Mouse (Mus musculus) neural tube, embryonic 10.5 days (tissue): ENCODE measurements at regions not wholly inside any gene's neighbourhood (a gene's known extent, or its start where the extent isn't known, plus 50 kb on each side); places are given as distances from the start of the nearest gene placed in this dataset.
A peak's percentile ranks its signal among the peaks of the same experiment; 100 is the strongest.

ENCODE experiments used
- DNase-seq: peaks from one replicate; pipeline ENCODE4 v3.0.0-alpha.2; 2017; ENCODE audit warnings: low spot score; ENCODE audit errors: extremely low spot score

DNA sequence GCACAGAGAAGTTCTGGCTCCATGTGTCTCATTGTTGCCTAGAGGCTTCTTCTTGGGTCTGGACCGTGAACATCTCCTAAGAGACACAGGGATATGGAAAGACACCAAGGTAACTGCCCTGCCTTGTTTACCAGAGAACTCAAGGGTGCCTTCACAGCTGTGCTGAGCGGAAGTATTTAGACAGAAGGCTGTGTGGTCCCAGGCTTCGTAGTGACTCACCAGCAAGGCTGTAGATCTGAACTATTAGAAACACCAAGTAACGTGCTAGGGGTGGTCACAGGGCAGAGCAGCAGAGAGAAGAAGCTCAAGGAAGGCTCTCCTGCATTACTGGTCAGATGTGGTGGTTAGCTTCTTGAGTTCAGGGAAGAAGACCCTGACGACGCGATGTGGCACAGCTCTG, 51.6 kb upstream of the Lpp start:
- no peak for DNase-seq

DNA sequence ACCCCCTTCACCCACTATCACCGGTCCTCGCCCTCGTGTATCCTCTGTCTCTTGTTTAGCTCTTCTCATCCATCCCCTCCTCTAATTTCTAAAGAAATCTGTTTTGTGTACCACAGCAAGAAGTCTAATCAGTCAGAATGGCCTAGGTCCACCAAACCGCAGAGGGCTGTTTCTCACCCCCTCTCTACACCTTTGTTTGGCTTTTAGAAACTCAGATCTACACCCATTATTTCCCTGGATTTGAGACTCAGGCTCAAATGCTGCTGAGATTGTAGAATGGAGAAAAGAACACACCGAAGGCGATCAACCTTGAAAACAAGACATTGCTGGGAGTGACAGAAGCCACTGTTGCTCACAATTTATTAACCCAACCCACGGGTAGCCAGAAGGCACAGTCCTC, 52.7 kb upstream of the Lpp start:
- DNase-seq, result no peak

DNA sequence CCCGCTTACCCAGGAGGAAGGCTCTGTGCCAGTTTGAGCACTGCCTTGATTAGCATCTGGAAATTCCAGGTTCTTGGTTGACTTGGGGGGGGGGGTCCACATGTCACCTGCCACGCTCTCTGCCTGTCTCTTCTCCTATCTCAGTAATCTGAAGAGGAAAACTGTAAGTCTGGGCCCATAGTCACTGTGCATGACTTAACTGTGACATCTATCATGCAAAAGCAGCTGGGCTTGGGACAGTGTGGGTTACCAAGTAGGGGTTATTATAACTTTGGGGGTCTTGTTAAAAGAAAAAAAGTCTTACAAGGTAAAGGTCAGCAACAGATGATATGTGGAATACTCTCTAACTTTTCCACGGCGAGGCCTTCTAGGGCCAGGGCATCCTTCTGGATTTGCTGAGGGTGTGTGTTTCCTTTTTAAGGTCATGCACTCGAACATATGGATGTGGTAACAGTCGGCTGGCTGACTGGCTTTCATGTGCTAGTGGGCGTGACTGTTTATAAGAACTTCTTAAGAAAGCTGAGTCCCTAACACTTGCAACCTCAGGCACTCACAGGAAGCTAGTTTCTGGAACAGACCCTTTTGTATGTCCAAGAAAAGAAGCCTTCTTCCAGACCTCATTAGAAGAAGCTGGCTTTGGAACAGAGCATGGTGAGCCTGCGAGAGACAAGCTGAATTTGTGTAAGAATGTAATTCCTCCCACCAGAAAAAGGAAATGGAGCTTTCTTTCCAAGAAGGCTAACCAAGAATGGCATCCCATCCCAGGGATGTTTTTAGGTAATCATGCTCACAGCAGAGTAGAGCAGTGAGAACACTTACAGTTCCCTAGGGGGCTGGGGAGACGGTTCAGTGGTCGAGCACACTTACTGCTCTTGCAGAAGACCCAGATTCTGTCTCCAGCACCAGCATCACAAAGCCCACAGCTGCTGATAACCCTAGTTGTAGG, 53.7 kb upstream of the Lpp start:
- DNase-seq, result peak; percentile 31

DNA sequence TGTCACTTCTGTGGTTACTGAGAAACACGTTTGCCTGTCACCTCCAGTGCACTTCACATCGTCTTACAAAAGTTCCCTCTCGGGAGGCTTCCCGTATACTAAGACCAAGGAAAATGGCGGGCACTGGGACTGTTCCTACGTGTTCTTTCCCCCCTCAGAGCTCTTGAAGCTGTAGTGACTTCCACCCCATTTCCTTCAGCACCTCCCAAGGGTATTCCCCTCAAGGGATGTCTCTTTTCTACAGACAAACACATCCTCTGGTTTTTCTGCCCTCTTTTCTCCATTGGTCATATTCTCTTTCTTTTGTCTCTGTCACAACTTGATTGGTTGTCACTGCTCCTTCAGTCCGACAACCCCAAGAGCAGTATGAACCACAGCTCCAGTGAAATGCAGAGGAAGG, 54.9 kb upstream of the Lpp start:
- DNase-seq, result no peak

DNA sequence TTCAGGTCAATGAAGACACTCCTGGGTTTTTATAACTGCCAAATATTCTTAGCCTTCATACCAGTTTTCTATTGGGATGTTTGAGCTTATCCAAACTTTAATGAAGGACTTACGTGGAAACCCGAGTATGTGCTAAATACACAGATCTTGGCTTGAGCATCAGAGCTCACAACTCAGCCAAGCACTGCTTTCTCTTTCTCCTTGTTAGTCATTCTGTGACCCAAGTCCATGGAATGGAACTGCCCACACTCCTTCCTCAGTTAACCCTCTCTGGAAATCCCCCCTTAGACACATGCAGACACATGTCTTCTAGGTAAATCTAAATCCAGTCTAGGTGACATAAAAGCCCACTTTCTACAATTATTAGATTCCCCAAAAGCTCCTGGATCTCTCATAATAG, 58.9 kb upstream of the Lpp start:
- DNase-seq, result no peak

DNA sequence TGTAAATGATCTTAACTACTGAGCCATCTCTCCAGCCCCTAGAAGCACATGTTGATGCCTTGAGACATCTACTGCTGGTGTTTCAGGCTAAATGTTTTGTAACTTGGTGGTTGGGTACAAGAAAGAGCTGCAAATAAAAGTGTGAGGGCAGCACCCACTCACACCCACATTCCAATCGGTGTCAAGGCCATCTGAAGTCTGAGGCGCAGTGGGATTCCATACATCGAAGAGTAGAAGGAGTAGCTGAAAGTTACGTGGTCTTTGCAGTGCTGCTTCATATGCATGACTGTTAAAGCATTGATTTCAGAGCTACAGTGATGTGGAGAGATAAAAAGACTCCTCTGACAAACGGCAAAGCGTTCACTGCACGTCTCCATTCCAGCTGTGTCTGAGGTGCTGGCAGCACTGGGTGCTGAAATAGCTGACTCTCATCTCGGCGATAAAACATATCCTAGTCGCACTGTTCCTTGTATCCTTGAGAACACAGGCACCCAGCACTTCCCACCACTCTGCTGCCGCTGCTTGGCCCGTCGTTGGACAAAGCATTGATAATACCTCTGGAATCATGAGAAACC, 61.8 kb upstream of the Lpp start:
- DNase-seq, result no peak

DNA sequence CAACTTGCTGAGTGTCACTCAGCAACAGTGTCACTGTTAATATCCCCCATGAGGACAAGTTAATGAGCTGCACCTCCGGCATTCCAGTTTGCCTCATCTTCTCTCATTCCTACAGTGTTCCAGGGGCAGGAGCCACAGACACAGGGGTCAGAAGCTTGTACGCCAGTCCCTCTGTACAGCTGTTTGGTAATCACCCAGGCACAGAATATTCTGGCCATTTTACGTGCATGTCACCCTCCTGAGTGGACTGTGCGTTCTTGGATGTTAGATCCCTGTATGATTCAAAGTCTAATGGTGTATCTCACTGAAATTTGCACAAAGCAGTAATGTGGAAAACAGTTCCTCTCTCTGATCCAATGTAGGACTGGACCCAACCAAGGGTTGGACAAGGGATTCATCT, 66.7 kb upstream of the Lpp start:
- no peak for DNase-seq

DNA sequence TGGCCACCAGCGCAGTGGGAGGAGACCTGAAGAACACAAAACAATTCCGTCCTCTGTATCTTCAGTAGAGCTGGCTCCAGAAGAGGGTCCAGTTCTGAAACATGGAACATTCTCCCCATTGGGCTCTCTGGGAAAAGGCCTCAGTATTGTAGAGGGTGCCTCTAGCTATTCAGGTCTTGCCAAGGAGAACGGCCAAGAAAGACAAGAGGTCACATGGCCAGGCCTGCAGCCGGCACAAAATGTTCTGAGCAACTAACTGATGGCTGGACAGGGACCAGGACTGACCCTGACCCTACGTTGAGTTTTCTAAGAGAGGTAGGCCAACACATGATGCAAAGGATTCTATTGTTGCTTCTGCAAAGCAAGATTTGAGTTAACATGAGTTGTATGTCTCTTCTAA, 67.3 kb upstream of the Lpp start:
- DNase-seq, result no peak

DNA sequence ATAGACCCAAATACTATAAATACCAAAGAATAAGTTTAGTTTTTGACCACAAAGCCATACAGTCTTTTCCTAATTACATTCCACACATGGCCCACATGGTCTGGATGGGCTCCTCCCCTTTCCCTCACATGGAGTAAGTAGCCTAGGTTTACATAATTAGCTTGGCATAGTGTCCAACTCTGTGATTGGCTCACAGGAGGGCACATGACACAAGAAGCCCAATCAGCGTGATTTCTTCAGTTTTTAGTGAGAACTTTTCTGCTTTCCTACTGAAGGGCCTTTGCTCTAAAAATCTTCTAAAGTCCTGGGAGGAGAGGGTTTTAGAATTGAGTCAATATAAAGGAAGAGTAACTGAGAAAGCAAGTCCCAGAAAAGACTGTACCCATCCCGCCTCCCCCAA, 68.4 kb upstream of the Lpp start:
- DNase-seq, result no peak

DNA sequence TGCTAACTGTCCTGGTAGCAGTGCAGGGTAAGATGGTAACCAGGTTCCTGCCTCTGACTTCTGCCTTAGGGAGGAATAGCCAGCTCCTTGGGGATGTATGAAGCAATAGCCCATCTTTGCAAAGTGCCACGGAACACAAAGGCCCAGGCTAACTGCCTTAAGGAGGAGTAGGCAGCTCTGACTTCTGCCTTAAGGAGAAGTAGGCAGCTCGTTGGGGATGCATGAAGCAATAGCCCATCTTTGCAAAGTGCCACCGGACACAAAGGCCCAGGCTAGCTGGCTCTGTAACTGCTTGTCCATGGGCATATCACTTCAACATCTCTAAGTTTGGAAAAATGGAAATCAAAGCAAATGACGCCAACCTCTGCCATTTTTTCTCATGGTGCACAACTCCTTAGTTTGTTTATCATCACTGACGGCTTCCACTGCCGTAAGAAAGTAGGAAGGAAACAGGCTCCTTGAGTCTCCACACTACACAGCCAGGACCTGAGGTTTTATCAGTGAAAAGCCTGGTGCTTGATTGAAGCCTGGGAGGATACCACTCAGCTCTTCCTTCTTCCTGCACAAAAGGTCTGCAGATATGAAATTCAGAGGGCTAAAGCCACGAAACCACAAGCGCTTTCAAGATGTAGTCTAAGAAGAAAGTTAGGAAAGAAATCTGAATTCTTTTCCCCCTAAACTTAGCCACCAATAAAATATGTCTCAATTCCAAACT, 74.4 kb upstream of the Lpp start:
- no peak for DNase-seq

DNA sequence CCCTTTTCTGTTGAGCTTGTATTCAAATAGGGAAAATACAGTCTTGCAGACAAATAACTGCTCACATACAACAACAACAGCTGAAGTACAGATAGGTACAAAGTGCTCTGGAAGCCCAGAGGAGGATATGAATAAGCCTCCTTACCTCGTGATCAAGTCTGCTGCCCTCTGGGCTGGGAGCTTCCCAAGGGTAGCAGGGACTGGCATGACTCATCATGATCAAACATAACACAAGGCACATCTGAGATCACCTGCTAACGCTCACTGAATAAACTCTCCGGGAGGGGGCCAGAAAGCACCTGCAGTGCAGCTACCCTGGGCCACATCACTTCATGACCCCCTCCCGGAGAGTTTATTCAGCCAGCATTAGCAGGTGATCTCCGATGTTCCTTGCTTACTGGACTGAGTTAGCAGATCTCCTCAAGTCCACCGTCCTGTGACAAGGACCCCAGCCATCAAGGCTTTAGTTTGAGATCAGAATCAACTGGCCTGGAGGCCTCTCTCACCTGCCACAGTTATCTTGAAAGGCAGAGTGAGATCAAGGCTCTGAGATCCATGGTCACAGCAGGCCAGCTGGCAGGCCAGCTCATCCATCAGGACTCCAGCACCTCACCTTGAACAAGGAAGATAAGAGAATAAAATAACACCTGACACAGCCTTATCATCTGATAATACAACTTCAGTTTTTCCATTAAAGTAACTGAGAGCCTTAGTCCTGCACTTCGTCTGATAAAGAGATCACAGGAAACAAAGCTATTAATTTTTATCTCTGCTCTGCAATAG, 79.6 kb upstream of the Lpp start:
- DNase-seq, result no peak

DNA sequence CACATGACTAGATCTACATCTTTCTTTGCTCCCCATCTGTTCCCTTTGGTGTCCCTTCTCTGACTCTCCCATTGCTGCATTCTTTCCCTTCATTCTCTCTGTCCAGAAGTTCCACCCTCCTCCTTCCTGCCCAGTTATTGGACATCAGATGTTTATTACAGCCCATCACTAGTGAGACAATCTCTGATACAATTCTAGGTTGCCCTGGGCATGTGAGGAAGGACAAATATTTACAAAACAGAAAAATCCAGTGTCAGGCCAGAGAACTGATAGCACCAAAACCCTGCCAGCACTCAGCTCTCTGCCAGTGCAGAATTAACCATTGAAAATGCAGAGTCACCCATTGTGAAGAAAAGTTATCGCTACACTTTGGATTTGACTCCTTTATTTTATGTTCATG, 87.9 kb upstream of the Lpp start:
- DNase-seq, result no peak

DNA sequence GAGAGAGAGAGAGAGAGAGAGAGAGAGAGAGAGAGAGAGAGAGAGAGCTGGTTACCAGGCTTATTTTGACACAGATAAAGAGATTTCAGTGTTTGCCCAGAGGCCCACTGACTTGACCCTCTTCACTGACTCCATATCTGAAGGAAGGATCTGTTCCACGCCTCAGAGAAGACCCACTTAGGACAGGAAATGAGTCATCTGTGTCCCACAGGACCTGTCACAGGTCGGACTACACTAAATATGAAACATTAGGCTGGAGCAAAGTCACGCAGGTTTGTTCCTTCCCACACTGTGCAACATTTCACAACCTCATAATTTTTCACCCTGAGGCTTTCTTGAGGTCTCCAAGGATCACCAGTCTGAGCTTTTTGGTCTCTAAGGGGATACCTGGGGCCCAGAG, 96.5 kb upstream of the Lpp start:
- no peak for DNase-seq

DNA sequence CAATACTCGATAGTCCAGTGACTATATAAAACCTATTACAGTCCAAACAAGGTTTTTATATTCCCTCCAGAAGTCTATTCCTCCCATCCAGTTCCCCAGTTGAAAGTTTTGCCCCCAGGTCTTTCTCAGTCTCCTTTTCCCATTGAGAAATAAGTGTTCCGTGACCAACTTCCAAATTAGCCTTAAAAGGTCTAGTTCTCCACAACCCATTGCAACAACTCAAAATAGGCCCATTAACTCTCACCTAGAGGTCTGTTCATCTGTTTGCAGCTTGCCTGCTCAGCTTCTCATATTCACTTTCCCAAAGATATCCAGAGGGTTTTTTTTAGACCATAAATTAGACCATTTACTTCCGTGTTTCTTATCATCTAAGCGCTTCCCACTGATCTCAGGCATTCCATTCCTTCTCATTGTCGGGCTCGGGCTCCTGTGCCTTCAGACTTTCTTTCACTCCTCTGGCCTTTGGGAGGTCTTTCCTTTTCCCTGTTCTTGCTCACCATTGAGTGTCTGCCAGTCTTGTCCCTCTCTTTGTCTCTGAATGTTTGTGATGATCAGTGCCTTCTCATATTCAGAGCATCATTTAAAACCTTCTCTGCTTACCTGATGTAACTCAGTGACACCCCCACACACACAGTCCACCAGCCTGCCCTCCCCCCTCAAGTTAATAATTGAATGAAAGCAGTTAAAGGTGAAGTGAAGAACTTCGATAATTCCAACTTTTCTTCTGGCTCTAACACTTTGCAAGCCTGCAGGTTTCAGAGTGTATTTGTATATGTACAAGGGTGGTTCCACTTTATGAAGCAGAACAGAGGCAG, 97.5 kb upstream of the Lpp start:
- no peak for DNase-seq

DNA sequence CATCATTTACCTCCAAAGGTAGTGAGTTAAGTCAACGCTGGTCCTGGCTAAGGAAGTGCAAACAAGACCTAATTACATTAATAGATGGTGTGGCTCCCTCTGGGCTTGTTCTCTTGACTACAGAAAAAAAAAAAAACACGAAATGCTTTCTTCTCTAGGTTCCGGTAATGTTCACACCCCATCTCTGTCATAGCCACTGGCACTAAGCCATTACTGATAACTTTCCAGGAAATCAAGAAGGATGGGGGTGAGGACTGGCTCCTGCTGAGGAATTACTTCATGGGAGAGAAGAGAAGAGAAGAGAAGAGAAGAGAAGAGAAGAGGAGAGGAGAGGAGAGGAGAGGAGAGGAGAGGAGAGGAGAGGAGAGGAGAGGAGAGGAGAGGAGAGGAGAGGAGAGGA, 109.1 kb upstream of the Lpp start:
- no peak for DNase-seq

DNA sequence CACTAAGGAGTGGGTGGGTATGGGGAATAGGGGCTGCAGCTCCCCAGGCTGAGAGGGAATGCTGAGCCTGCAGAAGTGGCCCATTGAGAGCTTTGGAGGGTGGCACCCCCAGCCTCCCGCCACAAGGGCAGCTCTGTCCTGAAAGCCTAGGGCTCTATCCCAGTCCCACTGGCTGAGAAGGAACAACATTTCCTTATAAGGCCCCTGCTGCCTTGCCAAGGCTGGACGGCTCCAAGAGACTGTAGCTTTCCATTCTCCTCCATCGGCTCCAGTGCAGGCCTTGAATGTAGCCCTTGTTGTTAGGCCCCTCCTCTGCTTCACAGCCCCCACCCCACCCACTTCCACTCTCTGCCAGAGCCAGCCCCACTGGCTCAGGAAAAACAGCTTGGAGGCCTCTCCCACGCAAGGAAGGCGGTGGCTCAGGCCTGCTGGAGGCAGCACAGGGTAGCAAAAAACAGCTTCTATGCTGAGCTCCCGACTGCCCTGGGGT, 111.1 kb upstream of the Lpp start:
- DNase-seq, result peak; percentile 43

DNA sequence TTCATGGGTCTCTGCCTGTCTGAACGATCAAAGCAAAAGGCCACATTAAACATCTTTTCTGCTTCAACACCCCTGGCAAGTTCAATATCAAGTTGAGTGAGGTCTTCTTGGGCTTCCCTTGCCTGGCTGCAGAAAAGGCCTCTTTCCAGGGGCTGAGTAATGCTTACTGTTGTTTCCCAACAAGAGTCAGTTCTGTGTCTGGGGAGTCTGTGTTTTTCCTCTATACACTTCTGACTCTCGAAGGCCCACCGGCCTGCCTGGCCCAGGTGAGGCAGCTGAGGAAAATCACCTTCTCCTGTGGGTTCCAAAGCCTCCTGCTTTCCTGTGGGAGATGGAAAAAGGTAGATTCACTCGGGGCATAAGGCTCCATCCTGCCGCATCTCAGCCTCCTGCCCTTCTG, 111.7 kb upstream of the Lpp start:
- DNase-seq, result no peak

DNA sequence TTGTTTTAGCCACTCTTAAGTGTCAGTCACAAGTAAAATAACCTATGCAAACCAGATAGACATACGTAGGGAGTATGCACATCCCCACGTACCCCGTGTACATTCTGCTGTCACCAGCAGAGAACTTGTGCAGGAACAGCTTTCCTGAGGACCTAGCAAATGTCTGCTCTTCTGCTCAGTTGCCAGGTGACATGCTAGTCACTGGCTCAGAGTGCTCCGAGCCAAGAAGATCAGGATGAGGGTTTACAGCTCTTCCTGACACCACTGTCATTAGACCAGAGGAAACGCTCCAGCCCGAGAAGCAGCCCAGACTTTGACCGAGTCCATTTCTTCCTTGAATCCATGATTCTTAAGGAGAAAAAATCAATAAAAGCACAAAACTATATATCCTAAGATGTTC, 115.5 kb upstream of the Lpp start:
- DNase-seq, result no peak

DNA sequence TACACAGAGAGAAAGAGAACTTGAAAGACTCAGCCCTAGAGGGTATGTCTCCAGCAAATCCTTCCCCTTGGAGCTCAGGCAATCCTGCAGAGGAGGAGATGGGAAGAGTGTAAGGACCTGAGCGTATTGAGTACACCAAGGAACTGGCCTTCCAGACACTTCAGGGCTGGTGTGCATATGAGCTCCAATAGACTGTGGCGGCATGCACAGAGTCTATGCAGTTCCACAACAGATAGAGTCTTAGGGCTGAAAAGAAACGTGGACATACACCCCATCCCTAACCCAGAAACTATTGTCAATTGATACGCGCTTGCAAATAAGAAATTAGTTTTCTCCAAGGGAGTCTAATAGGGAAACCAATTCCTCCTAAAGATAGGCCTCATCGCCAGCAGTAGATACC, 130.6 kb upstream of the Lpp start:
- no peak for DNase-seq

DNA sequence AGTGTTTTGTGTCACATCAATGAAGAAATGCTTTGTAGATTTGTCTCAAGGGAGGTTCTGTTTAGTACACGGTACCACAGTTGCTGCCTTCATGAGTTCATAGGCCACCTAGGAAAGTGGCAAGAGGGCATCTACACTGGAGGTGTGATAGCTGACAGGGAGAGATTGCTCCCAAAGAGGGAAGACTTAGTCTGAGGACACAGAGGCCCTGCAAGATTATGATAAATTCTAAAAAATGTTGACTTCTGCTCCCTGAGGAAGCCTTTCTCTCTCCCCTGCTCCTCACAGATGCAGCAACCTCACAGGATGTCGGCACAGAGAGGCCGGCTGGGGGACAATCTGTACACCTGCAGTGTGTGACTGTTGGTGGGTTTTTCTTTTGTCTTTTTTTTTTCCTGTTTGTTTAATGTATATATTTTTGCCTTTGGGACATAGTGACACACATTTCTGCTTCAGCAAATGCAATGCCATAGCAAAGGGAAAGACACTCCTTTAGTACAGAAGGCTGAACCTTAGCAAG, 133.5 kb upstream of the Lpp start:
- DNase-seq, result no peak

DNA sequence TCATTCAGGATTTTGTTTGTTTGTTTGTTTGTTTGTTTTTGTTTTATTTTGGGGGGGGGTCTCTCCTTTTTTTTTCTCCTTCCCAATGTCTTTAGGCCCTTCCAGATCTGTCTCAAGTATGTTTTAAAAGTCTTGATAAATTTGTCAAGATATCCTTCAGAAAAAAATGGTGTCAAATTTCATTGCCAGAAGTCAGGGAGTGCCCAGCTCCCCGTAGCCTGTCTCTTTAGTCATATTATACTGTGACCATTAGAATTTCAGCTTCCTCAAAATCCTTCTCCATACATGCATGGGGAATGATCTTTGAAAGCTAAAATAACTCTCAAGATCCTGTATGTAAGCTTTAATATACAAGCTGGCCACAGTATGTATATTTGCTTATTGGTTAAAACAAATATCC, 134.3 kb upstream of the Lpp start:
- no peak for DNase-seq
